Mouse (Mus musculus) forebrain, embryonic 11.5 days (tissue): ENCODE results near the gene Pafah2. TPM values are rescaled to one million over a fixed set of nuclear protein-coding genes. Genes with fewer than 3 reads are reported as not detected.

Experiments
- ATAC-seq: fragments of 200-750 bp; cut with Nextera tagmentation; replicated peaks from 2 replicates; pipeline ENCODE4 v1.8.0; 2017; ENCODE audit warnings: moderate TSS enrichment; ENCODE audit not compliant: low FRiP score
- DNase-seq: peaks from one replicate; pipeline ENCODE4 v3.0.0-alpha.2; 2017; ENCODE audit warnings: low spot score
- H3K27ac ChIP-seq: fragments of 300-500 bp; sonication (generic); 2 replicates; pipeline ENCODE4 v1.5.1; 2014; ENCODE audit warnings: low read depth, low read length
- H3K27me3 ChIP-seq: fragments of 300-500 bp; sonication (generic); 2 replicates; pipeline ENCODE4 v1.6.1; 2014; ENCODE audit warnings: mild to moderate bottlenecking, low read length, mixed read lengths; ENCODE audit not compliant: control insufficient read depth, insufficient read depth
- H3K36me3 ChIP-seq: fragments of 300-500 bp; sonication (generic); 2 replicates; pipeline ENCODE4 v1.6.1; 2014; ENCODE audit warnings: mild to moderate bottlenecking, low read length, moderate library complexity, mixed read lengths; ENCODE audit not compliant: control insufficient read depth, insufficient read depth
- H3K4me1 ChIP-seq: fragments of 300-500 bp; sonication (generic); replicated peaks from 2 replicates; pipeline ENCODE4 v1.6.1; 2014; ENCODE audit warnings: low read length, mixed read lengths; ENCODE audit not compliant: control insufficient read depth, insufficient read depth
- H3K4me2 ChIP-seq: fragments of 300-500 bp; sonication (generic); 2 replicates; pipeline ENCODE4 v1.6.1; 2014; ENCODE audit warnings: low read depth, mild to moderate bottlenecking, low read length, moderate library complexity, mixed read lengths; ENCODE audit not compliant: severe bottlenecking
- H3K4me3 ChIP-seq: fragments of 300-500 bp; sonication (generic); 2 replicates; pipeline ENCODE4 v1.5.1; 2014; ENCODE audit warnings: low read depth, low read length
- H3K9ac ChIP-seq: fragments of 300-500 bp; sonication (generic); 2 replicates; pipeline ENCODE4 v1.6.1; 2014; ENCODE audit warnings: low read length
- H3K9me3 ChIP-seq: fragments of 300-500 bp; sonication (generic); 2 replicates; pipeline ENCODE4 v1.6.1; 2016; ENCODE audit warnings: low read length, mixed read lengths; ENCODE audit not compliant: control insufficient read depth
- WGBS: fragments of 180-500 bp; shearing (Covaris S2); extraction: QIAGEN DNeasy Blood & Tissue Kit; methylation state at CpG from one replicate; pipeline ENCODE4 v1.1.7; 2014; 5-methylcytosine and 5-hydroxymethylcytosine counted together
- polyA plus RNA-seq: library from polyadenylated mRNA; unstranded; fragments of >200 nt; fragmentation: Nextera tagmentation; extraction: Ambion mirVana; gene quantifications from 2 replicates; pipeline ENCODE4 v1.2.1, GENCODE M21; 2014

The Pafah2 gene
- polyA plus RNA-seq, 1 experiment from 2014 or later, result 8.8 TPM

GRCm38 (mm10) chr4:134353527-134354409, 42.4 kb upstream of the Pafah2 start:
- Histone ChIP-seq H3K9ac (no peak overlapping the region), H3K4me3 (no peak overlapping the region), H3K9me3 (no peaks in the 10 kb centered on the region), H3K4me2 (no peak overlapping the region), H3K36me3 (no peaks in the 10 kb centered on the region), H3K27me3 (peaks cover 5% of the 10 kb centered on the region), H3K4me1 (0 out of 2 replicates have a peak, but pooled peaks cover 2% of the 10 kb centered on the region), H3K27ac (no peak overlapping the region)
- 68% methylated on average over 5 of the region's 5 CpGs for WGBS
- no peak for DNase-seq
- no peak for ATAC-seq

- H3K9me3 ChIP-seq, result no peaks in the 10 kb centered on the region
- 0 out of 2 replicates have a peak, but pooled peaks cover 2% of the 10 kb centered on the region for H3K4me1 ChIP-seq
- H3K36me3 ChIP-seq, result no peaks in the 10 kb centered on the region
- H3K4me3 ChIP-seq, result no peak overlapping the region
- ATAC-seq (no peak), DNase-seq (no peak)
- H3K27ac ChIP-seq, result no peak overlapping the region
- H3K27me3 ChIP-seq, result peaks cover 5% of the 10 kb centered on the region
- H3K9ac ChIP-seq, result no peak overlapping the region
- no peak overlapping the region for H3K4me2 ChIP-seq
- 55% methylated on average over 16 of the region's 16 CpGs for WGBS
Measured at GRCm38 (mm10) chr4:134355841-134356452, 40.2 kb upstream of the Pafah2 start.

- WGBS, result 22% methylated on average over 22 of the region's 22 CpGs
- Histone ChIP-seq H3K4me1 (0 out of 2 replicates have a peak, but pooled peaks cover 2% of the 10 kb centered on the region), H3K9ac (0 out of 2 replicates have a peak overlapping the region, but pooled peaks have one; percentile 8), H3K4me2 (peak overlapping the region; percentile 41), H3K27ac (no peak overlapping the region), H3K36me3 (no peaks in the 10 kb centered on the region), H3K27me3 (peaks cover 5% of the 10 kb centered on the region), H3K9me3 (no peaks in the 10 kb centered on the region), H3K4me3 (peak overlapping the region; percentile 12; the same call in 1 of the 2 replicates)
- ATAC-seq (0 out of 2 replicates have a peak, but pooled peaks have one; percentile 10), DNase-seq (peak; percentile 85)
Measured at GRCm38 (mm10) chr4:134356591-134357460, 39.3 kb upstream of the Pafah2 start.

- H3K4me3 ChIP-seq, result peak overlapping the region; percentile 12; the same call in 1 of the 2 replicates
- H3K27me3 ChIP-seq, result peaks cover 5% of the 10 kb centered on the region
- H3K9me3 ChIP-seq, result no peaks in the 10 kb centered on the region
- H3K4me2 ChIP-seq, result peak overlapping the region; percentile 41
- no peak for DNase-seq
- no peaks in the 10 kb centered on the region for H3K36me3 ChIP-seq
- 40% methylated on average over 17 of the region's 17 CpGs for WGBS
- H3K9ac ChIP-seq, result 0 out of 2 replicates have a peak overlapping the region, but pooled peaks have one; percentile 8
- no peak overlapping the region for H3K27ac ChIP-seq
- no peak for ATAC-seq
- 0 out of 2 replicates have a peak, but pooled peaks cover 2% of the 10 kb centered on the region for H3K4me1 ChIP-seq
Measured at GRCm38 (mm10) chr4:134357461-134357771, 38.7 kb upstream of the Pafah2 start.

- WGBS, result 85% methylated on average over 6 of the region's 6 CpGs
- H3K4me2 ChIP-seq, result no peak overlapping the region
- no peak overlapping the region for H3K4me3 ChIP-seq
- no peak for ATAC-seq
- H3K4me1 ChIP-seq, result 0 out of 2 replicates have a peak, but pooled peaks cover 2% of the 10 kb centered on the region
- no peaks in the 10 kb centered on the region for H3K9me3 ChIP-seq
- no peak overlapping the region for H3K9ac ChIP-seq
- H3K27me3 ChIP-seq, result peaks cover 5% of the 10 kb centered on the region
- no peaks in the 10 kb centered on the region for H3K36me3 ChIP-seq
- DNase-seq, result no peak
- H3K27ac ChIP-seq, result no peak overlapping the region
Measured at GRCm38 (mm10) chr4:134359649-134360048, 36.5 kb upstream of the Pafah2 start.

GRCm38 (mm10) chr4:134361215-134361614, 34.9 kb upstream of the Pafah2 start:
- Histone ChIP-seq H3K4me1 (0 out of 2 replicates have a peak, but pooled peaks cover 2% of the 10 kb centered on the region), H3K4me2 (no peak overlapping the region), H3K9me3 (no peaks in the 10 kb centered on the region), H3K9ac (no peak overlapping the region), H3K27ac (no peak overlapping the region), H3K36me3 (no peaks in the 10 kb centered on the region), H3K4me3 (no peak overlapping the region), H3K27me3 (peaks cover 5% of the 10 kb centered on the region)
- ATAC-seq, result no peak
- DNase-seq, result no peak
- 69% methylated on average over 5 of the region's 5 CpGs for WGBS

GRCm38 (mm10) chr4:134362124-134362523, 34.0 kb upstream of the Pafah2 start:
- H3K27me3 ChIP-seq, result peaks cover 4% of the 10 kb centered on the region

GRCm38 (mm10) chr4:134362586-134362985, 33.5 kb upstream of the Pafah2 start:
- H3K27me3 ChIP-seq, result peaks cover 2% of the 10 kb centered on the region; the same call in 1 of the 2 replicates
- no peaks in the 10 kb centered on the region for H3K9me3 ChIP-seq
- no peak for ATAC-seq
- no peak for DNase-seq
- no peaks in the 10 kb centered on the region for H3K36me3 ChIP-seq
- H3K4me1 ChIP-seq, result no peaks in the 10 kb centered on the region
- no peak overlapping the region for H3K4me3 ChIP-seq
- 25% methylated on average over 9 of the region's 9 CpGs for WGBS
- no peak overlapping the region for H3K4me2 ChIP-seq
- no peak overlapping the region for H3K27ac ChIP-seq
- no peak overlapping the region for H3K9ac ChIP-seq

More at GRCm38 (mm10) chr4:134362124-134362523, 34.0 kb upstream of the Pafah2 start:
- Histone ChIP-seq H3K36me3 (no peaks in the 10 kb centered on the region), H3K27ac (no peak overlapping the region), H3K4me2 (no peak overlapping the region), H3K9me3 (no peaks in the 10 kb centered on the region), H3K9ac (no peak overlapping the region), H3K4me1 (no peaks in the 10 kb centered on the region), H3K4me3 (no peak overlapping the region)
- 77% methylated on average over 9 of the region's 9 CpGs for WGBS
- ATAC-seq (no peak), DNase-seq (no peak)
